11 mouse cellular contexts compared by ENCODE assay signal in genomic region chr3:121107481-121107880, GRCm38 (mm10).
"Had no signal": no experiment of that assay in that cellular context is flagged by ENCODE, and none has a peak within 500 bp of the region (broad histone marks: within the 10 kb centered on the region; RNA-seq: fewer than 3 reads in every experiment).

No protein-coding gene starts in this region.

- DNase-seq: kidney, adult 11 months; kidney, adult 9 months; kidney, postnatal 36 days; left cerebral cortex, postnatal 4 days; lung, adult 2 months; lung, postnatal 36 days; right cerebral cortex, adult 18-20 months; right cerebral cortex, postnatal 25 days; thymus, adult 18-20 months had no signal

- ATAC-seq: lung, postnatal 0 days; midbrain, embryonic 16.5 days had no signal
